Mouse (Mus musculus): Measurements from ENCODE around the gene Grin3b. TPM values are rescaled to one million over a fixed set of nuclear protein-coding genes. Genes with fewer than 3 reads are reported as not detected.
A peak's percentile ranks its signal among the peaks of the same experiment; 100 is the strongest.

The Grin3b gene
- polyA plus RNA-seq, 1 experiment from 2014 or later, result 0.44 TPM

DNA sequence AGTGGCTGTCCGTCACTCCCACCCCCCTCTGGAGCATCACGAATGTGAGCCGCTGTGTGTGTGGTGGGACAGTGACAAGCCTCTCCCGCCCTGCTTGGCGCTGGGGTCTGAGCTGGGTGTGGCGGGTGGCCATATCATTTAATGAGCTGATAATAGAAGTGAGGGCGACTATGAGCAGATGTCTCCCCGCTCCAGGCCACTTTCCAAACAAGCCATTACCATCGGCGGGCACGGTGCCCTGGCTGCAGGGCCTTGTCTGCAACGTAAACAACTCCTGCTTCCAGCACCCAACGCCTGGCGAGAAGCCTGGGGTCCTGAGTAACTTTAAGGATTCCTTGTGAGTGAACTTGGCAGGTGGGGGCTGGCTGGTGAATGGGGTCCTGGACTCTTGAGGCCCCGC, 27.3 kb downstream of the Grin3b start:
- Histone ChIP-seq H3K4me1 (peaks cover 39% of the 10 kb centered on the region), H3K27me3 (replicated peaks; ENCODE audit: low read depth, poor library complexity, severe bottlenecking) (peaks cover 56% of the 10 kb centered on the region), H3K36me3 (replicated peaks) (peaks cover 29% of the 10 kb centered on the region), H3K9me3 (no peaks in the 10 kb centered on the region), H3K4me3 (peak overlapping the region; percentile 68), H3K27ac (replicated peaks) (peak overlapping the region; percentile 82)
- DNase-seq (ENCODE audit: low spot score), result no peak
- WGBS, result 7% methylated on average over 15 of the region's 15 CpGs

DNA sequence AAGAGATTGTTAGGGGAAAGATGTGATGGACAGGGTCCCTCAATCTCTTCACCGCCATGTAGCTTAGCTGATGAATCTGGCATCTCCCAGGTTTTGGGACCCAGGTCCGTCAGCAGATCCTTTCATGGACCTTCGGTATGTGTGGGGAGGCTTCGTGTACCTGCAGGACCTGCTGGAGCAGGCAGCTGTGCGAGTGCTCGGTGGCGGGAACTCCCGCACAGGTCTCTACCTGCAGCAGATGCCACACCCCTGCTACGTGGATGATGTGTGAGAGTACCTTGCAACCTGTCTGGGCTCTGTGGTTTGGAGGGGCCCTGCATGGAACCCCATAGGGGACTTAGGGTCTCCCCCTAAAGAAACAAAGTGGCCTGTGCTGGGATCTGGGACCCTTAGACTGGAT, 31.4 kb downstream of the Grin3b start:
- H3K27ac ChIP-seq (replicated peaks), result no peak overlapping the region
- H3K4me1 ChIP-seq, result peaks cover 45% of the 10 kb centered on the region
- peaks cover 88% of the 10 kb centered on the region for H3K27me3 ChIP-seq (replicated peaks; ENCODE audit: low read depth, poor library complexity, severe bottlenecking)
- H3K9me3 ChIP-seq, result no peaks in the 10 kb centered on the region
- DNase-seq (ENCODE audit: low spot score), result no peak
- H3K36me3 ChIP-seq (replicated peaks), result no peaks in the 10 kb centered on the region
- H3K4me3 ChIP-seq, result 0 out of 2 replicates have a peak overlapping the region, but pooled peaks have one; percentile 13
- 79% methylated on average over 9 of the region's 9 CpGs for WGBS

DNA sequence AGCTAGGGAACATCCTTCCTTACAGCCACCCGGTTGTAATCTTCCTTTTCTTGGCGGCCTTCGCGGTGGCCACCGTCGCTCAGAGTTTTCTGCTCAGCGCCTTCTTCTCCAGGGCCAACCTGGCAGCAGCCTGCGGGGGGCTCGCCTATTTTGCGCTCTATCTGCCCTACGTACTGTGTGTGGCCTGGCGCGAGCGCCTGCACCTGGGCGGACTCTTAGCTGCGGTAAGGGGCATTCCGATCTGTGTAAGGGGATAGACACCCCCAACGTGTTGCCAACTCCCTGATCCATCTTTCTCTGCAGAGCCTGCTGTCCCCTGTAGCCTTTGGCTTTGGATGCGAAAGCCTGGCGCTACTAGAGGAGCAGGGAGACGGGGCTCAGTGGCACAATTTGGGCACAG, 32.3 kb downstream of the Grin3b start:
- Histone ChIP-seq H3K4me3 (peak overlapping the region; percentile 35), H3K27me3 (replicated peaks; ENCODE audit: low read depth, poor library complexity, severe bottlenecking) (peaks cover 81% of the 10 kb centered on the region), H3K27ac (replicated peaks) (peak overlapping the region; percentile 37; the same call in 1 of the 2 replicates), H3K4me1 (peaks cover 45% of the 10 kb centered on the region), H3K36me3 (replicated peaks) (no peaks in the 10 kb centered on the region), H3K9me3 (no peaks in the 10 kb centered on the region)
- DNase-seq (ENCODE audit: low spot score), result no peak
- 21% methylated on average over 21 of the region's 21 CpGs for WGBS

DNA sequence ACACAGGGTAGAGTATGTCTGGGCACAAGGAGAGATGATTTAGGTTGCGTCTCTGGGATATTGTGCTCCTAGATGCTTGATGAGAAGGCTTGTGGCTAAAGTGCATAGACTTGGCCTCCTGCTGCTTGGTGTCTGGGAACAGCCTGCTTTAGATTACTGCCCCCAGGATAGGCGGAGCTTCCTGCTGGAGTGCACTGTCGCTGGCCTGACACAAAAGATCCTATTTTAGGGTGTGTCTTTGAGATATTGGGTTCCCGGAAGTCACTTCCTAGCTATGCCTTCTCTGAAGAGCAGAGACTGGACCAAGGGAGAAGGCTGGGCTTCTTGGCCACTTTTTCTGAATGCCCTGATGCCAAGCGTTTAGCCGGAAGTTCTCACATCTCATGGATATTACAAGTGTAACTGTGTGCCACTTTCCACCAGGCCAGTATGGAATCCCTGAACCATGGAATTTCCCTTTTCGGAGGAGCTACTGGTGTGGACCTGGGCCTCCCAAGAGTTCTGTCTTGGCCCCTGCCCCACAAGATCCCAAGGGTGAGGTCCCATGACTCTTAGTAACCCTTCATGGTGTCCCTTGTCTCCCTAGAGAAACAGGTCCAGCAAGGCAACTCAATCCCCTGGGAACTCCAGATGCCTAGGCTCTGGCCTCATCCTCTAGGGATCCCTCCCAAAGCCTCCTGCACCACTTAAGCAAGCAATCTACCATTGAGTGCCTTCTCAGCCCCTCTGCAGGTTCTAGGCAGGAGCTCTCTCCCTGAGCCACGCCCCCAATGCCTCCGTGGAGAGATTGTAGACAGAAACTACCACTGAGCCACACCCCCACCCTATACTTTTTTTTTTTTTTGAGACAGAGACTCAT, 33.1 kb downstream of the Grin3b start:
- WGBS, result 55% methylated on average over 9 of the region's 9 CpGs
- peaks cover 3% of the 10 kb centered on the region; the same call in 1 of the 2 replicates for H3K36me3 ChIP-seq (replicated peaks)
- H3K27me3 ChIP-seq (replicated peaks; ENCODE audit: low read depth, poor library complexity, severe bottlenecking), result peaks cover 73% of the 10 kb centered on the region
- peak overlapping the region; percentile 35; the same call in 1 of the 2 replicates for H3K4me3 ChIP-seq
- H3K27ac ChIP-seq (replicated peaks), result peak overlapping the region; percentile 37; the same call in 1 of the 2 replicates
- DNase-seq (ENCODE audit: low spot score), result no peak
- H3K4me1 ChIP-seq, result peaks cover 37% of the 10 kb centered on the region
- H3K9me3 ChIP-seq, result no peaks in the 10 kb centered on the region

DNA sequence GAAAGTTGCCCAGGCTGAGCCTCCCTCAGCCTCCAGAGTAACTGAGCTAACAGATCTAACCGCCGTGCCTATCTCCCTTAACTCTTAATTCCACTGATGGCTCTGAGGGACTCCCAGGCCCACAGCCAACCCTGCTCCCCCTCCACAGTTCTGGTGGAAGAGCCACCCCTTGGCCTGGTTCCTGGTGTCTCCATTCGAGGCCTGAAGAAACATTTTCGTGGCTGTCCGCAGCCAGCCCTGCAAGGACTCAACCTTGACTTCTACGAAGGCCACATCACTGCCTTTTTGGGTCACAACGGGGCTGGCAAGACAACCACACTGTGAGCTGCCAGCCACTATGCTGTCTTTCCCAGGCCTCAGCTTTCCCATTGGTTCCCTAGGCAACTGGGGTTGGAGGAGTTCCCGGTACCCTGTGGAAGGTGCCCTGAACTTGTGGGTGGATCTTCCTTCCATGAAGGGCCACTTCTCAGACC, 33.8 kb downstream of the Grin3b start:
- WGBS, result 94% methylated on average over 8 of the region's 8 CpGs

DNA sequence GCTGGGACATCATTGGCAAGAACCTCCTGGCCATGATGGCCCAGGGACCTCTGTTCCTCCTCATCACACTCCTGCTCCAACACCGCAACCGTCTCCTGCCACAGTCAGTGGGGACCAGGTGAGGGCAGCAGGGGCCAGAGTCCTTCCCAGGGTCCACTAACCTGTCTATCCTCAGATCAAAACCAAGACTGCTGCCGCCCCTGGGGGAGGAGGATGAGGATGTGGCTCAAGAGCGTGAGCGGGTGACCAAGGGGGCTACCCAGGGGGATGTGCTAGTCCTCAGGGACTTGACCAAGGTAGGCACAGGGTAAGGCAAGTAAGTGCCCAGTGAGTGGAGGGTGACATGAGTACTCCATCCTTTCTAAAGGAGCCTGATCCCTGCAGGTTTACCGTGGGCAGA, 41.2 kb downstream of the Grin3b start:
- Histone ChIP-seq H3K27ac (replicated peaks) (no peak overlapping the region), H3K4me1 (peaks cover 33% of the 10 kb centered on the region), H3K27me3 (replicated peaks; ENCODE audit: low read depth, poor library complexity, severe bottlenecking) (peaks cover 53% of the 10 kb centered on the region), H3K4me3 (no peak overlapping the region), H3K36me3 (replicated peaks) (peaks cover 20% of the 10 kb centered on the region), H3K9me3 (peaks cover 13% of the 10 kb centered on the region)
- WGBS, result 84% methylated on average over 6 of the region's 6 CpGs
- DNase-seq (ENCODE audit: low spot score), result no peak

More for the DNA sequence above, 33.8 kb downstream of the Grin3b start:
- Histone ChIP-seq H3K9me3 (no peaks in the 10 kb centered on the region), H3K4me1 (peaks cover 36% of the 10 kb centered on the region), H3K27me3 (replicated peaks; ENCODE audit: low read depth, poor library complexity, severe bottlenecking) (peaks cover 67% of the 10 kb centered on the region), H3K36me3 (replicated peaks) (peaks cover 5% of the 10 kb centered on the region; the same call in 1 of the 2 replicates), H3K4me3 (no peak overlapping the region), H3K27ac (replicated peaks) (no peak overlapping the region)
- no peak for DNase-seq (ENCODE audit: low spot score)

DNA sequence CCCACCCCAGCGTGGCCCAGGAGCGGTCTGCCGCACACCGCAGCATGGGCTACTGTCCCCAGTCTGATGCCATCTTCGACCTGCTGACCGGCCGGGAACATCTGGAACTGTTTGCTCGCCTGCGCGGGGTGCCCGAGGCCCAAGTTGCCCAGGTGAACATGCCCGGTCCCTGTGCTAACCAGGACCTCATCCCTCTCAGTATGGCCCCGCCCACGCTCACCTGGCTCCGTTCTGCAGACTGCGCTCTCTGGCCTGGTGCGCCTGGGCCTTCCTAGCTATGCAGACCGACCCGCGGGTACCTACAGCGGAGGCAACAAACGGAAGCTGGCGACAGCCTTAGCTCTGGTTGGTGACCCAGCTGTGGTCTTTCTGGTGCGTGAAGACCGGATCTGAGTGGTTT, 43.1 kb downstream of the Grin3b start:
- Histone ChIP-seq H3K27ac (replicated peaks) (no peak overlapping the region), H3K4me1 (peaks cover 26% of the 10 kb centered on the region), H3K27me3 (replicated peaks; ENCODE audit: low read depth, poor library complexity, severe bottlenecking) (peaks cover 67% of the 10 kb centered on the region), H3K36me3 (replicated peaks) (peaks cover 17% of the 10 kb centered on the region), H3K4me3 (peak overlapping the region; percentile 21; the same call in 1 of the 2 replicates), H3K9me3 (peaks cover 13% of the 10 kb centered on the region)
- WGBS, result 27% methylated on average over 25 of the region's 25 CpGs
- no peak for DNase-seq (ENCODE audit: low spot score)

DNA sequence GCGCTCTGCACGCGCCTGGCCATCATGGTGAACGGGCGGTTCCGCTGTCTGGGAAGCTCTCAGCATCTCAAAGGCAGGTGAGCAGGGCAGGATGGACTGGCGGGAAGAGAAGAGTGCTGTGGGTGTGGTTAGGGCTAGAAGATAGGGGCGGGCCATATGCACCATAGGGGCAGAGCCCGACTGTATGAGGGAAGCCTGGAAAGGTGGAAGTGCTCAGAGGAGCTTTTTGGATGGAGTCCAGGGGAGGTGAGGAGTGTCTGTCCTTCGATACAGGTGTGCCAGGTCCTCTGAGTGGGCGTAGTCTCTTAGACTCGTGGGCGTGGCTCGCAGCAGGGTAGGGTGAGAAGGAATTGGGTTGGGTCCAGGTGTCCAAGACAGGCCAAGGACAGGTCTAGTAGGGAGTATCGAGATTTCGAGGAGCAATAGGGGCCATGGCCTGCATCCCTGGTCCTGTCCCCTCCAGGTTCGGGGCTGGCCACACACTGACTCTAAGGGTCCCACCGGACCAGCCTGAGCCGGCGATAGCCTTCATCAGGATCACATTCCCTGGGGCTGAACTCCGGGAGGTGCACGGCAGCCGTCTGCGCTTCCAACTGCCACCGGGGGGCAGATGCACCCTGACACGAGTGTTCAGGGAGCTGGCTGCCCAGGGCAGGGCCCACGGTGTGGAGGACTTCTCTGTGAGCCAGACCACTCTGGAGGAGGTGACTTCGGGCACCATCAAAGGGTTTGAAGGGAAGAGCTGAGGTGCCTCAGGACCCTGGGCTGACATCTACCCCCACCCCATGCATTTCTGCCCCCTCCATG, 44.2 kb downstream of the Grin3b start:
- Histone ChIP-seq H3K4me1 (peaks cover 37% of the 10 kb centered on the region), H3K36me3 (replicated peaks) (peaks cover 13% of the 10 kb centered on the region), H3K9me3 (peaks cover 13% of the 10 kb centered on the region), H3K27me3 (replicated peaks; ENCODE audit: low read depth, poor library complexity, severe bottlenecking) (peaks cover 78% of the 10 kb centered on the region), H3K27ac (replicated peaks) (no peak overlapping the region), H3K4me3 (no peak overlapping the region; the same call in 1 of the 2 replicates)
- no peak for DNase-seq (ENCODE audit: low spot score)
- WGBS, result 18% methylated on average over 28 of the region's 28 CpGs

DNA sequence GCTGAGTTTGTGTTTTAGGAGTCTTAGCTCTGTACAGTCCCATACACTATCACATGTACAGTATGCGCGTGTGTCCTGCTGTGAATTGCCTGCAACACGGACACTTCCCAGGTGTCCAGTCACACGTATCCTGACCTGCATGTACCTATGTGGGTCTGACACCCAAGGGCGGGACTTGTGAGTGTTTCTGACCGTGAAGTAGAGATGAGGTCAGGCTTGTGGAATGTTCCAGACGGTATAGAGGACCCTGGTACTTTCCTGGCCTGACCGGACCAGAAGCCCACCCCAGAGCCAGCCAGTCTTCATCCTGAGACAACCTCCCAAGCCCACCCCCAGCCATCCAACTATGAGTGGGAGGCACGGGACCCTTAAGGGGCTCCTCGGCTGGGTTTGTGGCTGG, 45.1 kb downstream of the Grin3b start:
- DNase-seq (ENCODE audit: low spot score), result no peak
- no peak overlapping the region for H3K4me3 ChIP-seq
- H3K27ac ChIP-seq (replicated peaks), result no peak overlapping the region
- H3K4me1 ChIP-seq, result peaks cover 46% of the 10 kb centered on the region
- peaks cover 7% of the 10 kb centered on the region for H3K9me3 ChIP-seq
- peaks cover 5% of the 10 kb centered on the region for H3K36me3 ChIP-seq (replicated peaks)
- peaks cover 85% of the 10 kb centered on the region for H3K27me3 ChIP-seq (replicated peaks; ENCODE audit: low read depth, poor library complexity, severe bottlenecking)
- WGBS, result 84% methylated on average over 10 of the region's 10 CpGs

DNA sequence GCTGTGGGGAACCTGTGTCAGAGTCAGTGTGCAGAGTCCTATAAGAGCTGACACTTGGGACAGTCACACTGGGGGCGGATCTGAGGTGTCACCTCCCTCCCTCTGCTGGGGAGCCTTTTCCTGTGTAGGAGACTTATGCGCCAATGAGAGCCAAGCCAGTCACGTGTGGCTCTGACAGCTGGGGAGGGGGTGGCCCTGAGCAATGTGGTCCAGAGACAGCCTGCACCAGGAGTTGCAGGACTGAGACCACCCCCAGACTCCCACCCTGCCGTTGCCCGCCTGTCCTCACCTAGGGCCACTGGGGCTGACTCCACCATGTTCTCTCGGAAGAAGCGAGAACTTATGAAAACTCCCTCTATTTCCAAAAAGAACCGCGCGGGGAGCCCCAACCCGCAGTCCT, 46.0 kb downstream of the Grin3b start, which contains the start of gene Arhgap45:
Gene Arhgap45, plus strand, starts transcription at position 143 of the 400 bp plus-strand sequence.
- peaks cover 51% of the 10 kb centered on the region for H3K4me1 ChIP-seq
- no peaks in the 10 kb centered on the region for H3K9me3 ChIP-seq
- H3K4me3 ChIP-seq, result peak within 1 kb of the TSS; percentile 13; the same call in 1 of the 2 replicates
- WGBS, result 65% methylated on average over 11 of the region's 11 CpGs
- H3K36me3 ChIP-seq (replicated peaks), result 0 out of 2 replicates have a peak, but pooled peaks cover under 1% of the 10 kb centered on the region
- DNase-seq (ENCODE audit: low spot score), result no peak
- peaks cover 86% of the 10 kb centered on the region for H3K27me3 ChIP-seq (replicated peaks; ENCODE audit: low read depth, poor library complexity, severe bottlenecking)
- no peak within 1 kb of the TSS for H3K27ac ChIP-seq (replicated peaks)

DNA sequence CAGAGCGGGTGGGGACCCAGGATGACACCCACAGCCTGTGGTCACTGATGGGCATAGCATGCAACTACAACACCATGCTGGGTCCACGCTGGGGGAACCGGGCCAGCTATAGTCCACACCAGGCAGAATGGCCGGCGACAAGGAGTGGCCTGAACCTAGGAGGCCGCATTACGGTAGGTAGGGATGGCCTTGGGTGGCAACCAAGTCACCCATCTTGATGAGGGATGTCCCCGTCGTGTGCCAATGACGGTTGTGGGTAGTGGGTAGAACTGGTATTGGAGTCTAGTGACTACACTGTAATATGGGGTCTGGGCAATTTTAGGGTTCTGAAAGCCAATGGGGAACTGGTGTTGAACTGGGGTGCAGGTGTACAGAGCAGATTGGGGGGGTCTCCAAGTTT, 46.4 kb downstream of the Grin3b start:
- Histone ChIP-seq H3K9me3 (no peaks in the 10 kb centered on the region), H3K4me1 (peaks cover 51% of the 10 kb centered on the region), H3K27ac (replicated peaks) (no peak overlapping the region), H3K27me3 (replicated peaks; ENCODE audit: low read depth, poor library complexity, severe bottlenecking) (peaks cover 82% of the 10 kb centered on the region), H3K36me3 (replicated peaks) (peaks cover 4% of the 10 kb centered on the region; the same call in 1 of the 2 replicates), H3K4me3 (peak overlapping the region; percentile 13; the same call in 1 of the 2 replicates)
- WGBS, result 88% methylated on average over 10 of the region's 10 CpGs
- DNase-seq (ENCODE audit: low spot score), result no peak

DNA sequence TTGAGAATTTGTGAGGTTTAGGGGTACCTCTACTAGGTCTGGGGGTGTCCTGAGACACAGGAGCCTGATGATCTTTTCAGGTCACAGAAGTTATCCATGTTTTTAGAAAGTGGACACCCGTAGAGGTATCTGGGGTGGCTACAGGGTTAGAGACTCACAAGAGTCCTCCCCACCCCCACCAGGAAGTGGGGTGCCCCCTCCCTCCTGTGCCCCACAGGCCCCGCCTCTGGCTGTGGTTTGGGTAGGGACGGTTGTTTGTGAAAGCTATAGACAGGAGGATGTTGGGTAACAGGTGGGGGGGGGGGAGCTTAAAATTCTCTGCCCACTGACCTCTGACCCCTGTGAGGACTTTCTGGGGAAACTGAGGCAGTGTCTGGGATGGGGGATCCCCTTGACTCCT, 46.8 kb downstream of the Grin3b start:
- WGBS, result 60% methylated on average over 3 of the region's 3 CpGs
- Histone ChIP-seq H3K9me3 (no peaks in the 10 kb centered on the region), H3K4me3 (no peak overlapping the region), H3K27me3 (replicated peaks; ENCODE audit: low read depth, poor library complexity, severe bottlenecking) (peaks cover 77% of the 10 kb centered on the region), H3K36me3 (replicated peaks) (peaks cover 9% of the 10 kb centered on the region), H3K4me1 (peaks cover 51% of the 10 kb centered on the region), H3K27ac (replicated peaks) (no peak overlapping the region)
- no peak for DNase-seq (ENCODE audit: low spot score)

Measured in embryonic facial prominence, embryonic 10.5 days (tissue).